ENCODE assay signal across 8 mouse cellular contexts in genomic region chr7:37770400-37771050, GRCm38 (mm10). TPM values are rescaled to one million over a fixed set of nuclear protein-coding genes. Genes with fewer than 3 reads are reported as not detected.
DNase-seq lines count a peak whose midpoint lies in the region; ATAC-seq lines count a peak whose summit lies in the region.

No protein-coding gene starts in this region.

- ATAC-seq in hindbrain, embryonic 11.5 days (ENCODE audit: low FRiP score): peak; percentile 83

- 0 out of 2 replicates have a peak, but pooled peaks cover 3% of the 10 kb centered on the region for H3K4me1 ChIP-seq in hindbrain, embryonic 11.5 days (replicated peaks; ENCODE audit: control insufficient read depth, insufficient read depth, low read length)

- under 1% methylated on average over 53 of the region's 57 CpGs for WGBS in hindbrain, embryonic 11.5 days

- H3K4me3 ChIP-seq in hindbrain, embryonic 11.5 days (ENCODE audit: low read depth, low read length): peak overlapping the region; percentile 67

- H3K27me3 ChIP-seq in hindbrain, embryonic 11.5 days (ENCODE audit: control insufficient read depth, insufficient read depth, low read length): no peaks in the 10 kb centered on the region

- H3K4me2 ChIP-seq in hindbrain, embryonic 11.5 days (replicated peaks; ENCODE audit: low read depth, low read length): peak overlapping the region; percentile 75

- H3K36me3 ChIP-seq in hindbrain, embryonic 11.5 days (ENCODE audit: control insufficient read depth, insufficient read depth, low read length): no peaks in the 10 kb centered on the region

- DNase-seq in WW6 (ENCODE audit: low read depth, low spot score): peak; percentile 53
- DNase-seq in cerebellum, postnatal 14 days: peak; percentile 94
- DNase-seq in frontal cortex, postnatal 25 days (ENCODE audit: low spot score in 2 of 2): peak; percentile 47 to 63
- DNase-seq in hindbrain, embryonic 11.5 days (ENCODE audit: low spot score): peak; percentile 93
- peak; percentile 78 for DNase-seq in layer of hippocampus, postnatal 36 days
- DNase-seq in lung, postnatal 25 days (ENCODE audit: low spot score): peak; percentile 26
- DNase-seq in right cerebral cortex, adult 18-20 months: peak; percentile 71
- DNase-seq in spleen, adult 12 weeks (ENCODE audit: low spot score): no peak

- peak overlapping the region; percentile 79 for H3K9ac ChIP-seq in hindbrain, embryonic 11.5 days (ENCODE audit: low read depth, low read length)

- H3K9me3 ChIP-seq in hindbrain, embryonic 11.5 days (ENCODE audit: control insufficient read depth, low read length): no peaks in the 10 kb centered on the region

- peak overlapping the region; percentile 95 for H3K27ac ChIP-seq in hindbrain, embryonic 11.5 days (ENCODE audit: low read depth, low read length)

RNA-seq across cellular contexts. Expression of gene Zfp536, which starts 2.9 kb away (rescaled TPM):
- polyA plus RNA-seq in hindbrain, embryonic 11.5 days (2014; fragmentation: Nextera tagmentation; extraction: Ambion mirVana): 27.0 and 34.2 TPM in 2 replicates
- total RNA-seq in layer of hippocampus, postnatal 36 days (2021): 10 to 100 TPM; 43.9 to 50.6 TPM
